7 mouse cellular contexts compared by ENCODE assay signal in genomic region chr19:46470364-46471240, GRCm38 (mm10). TPM values are rescaled to one million over a fixed set of nuclear protein-coding genes. Genes with fewer than 3 reads are reported as not detected.
DNase-seq lines count a peak whose midpoint lies in the region; ATAC-seq and TF ChIP-seq lines count a peak whose summit lies in the region.

No protein-coding gene starts in this region.

- no peak for TF ChIP-seq CTCF in lung, adult 2 months (IDR thresholded peaks at IDR 0.05; ENCODE audit: insufficient read depth, low read length)

- H3K36me3 ChIP-seq in embryonic facial prominence, embryonic 13.5 days = peaks cover 60% of the 10 kb centered on the region

- no peaks in the 10 kb centered on the region for H3K27me3 ChIP-seq in embryonic facial prominence, embryonic 13.5 days

- 35% methylated on average over 17 of the region's 17 CpGs for WGBS in lung, adult 2 months
- 45% methylated on average over 17 of the region's 17 CpGs for WGBS in embryonic facial prominence, embryonic 13.5 days

- H3K4me1 ChIP-seq in lung, adult 2 months (ENCODE audit: control insufficient read depth, insufficient read depth, low read length) = peaks cover 19% of the 10 kb centered on the region
- H3K4me1 ChIP-seq in embryonic facial prominence, embryonic 13.5 days = peaks cover 25% of the 10 kb centered on the region

- no peak overlapping the region for H3K4me3 ChIP-seq in lung, adult 2 months (replicated peaks; ENCODE audit: extremely low read depth, low read depth, low read length)
- no peak overlapping the region for H3K4me3 ChIP-seq in embryonic facial prominence, embryonic 13.5 days

- peak overlapping the region; percentile 66 for H3K27ac ChIP-seq in embryonic facial prominence, embryonic 13.5 days

- DNase-seq in lung, postnatal 10 days = peak; percentile 33
- DNase-seq in lung, adult 2 months = no peak
- peak; percentile 58 for DNase-seq in kidney, postnatal 14 days
- DNase-seq in naive thymus-derived CD4-positive, alpha-beta T cell, adult 2 months (ENCODE audit: low read depth) = peak; percentile 80
- DNase-seq in urinary bladder, postnatal 4 days (ENCODE audit: low spot score in 2 of 2) = no peak

- no peak overlapping the region for H3K9ac ChIP-seq in embryonic facial prominence, embryonic 13.5 days

- TF ChIP-seq POLR2A in lung, adult 2 months (IDR thresholded peaks at IDR 0.05; ENCODE audit: borderline replicate concordance, extremely low read depth, low read depth, low read length) = no peak

- no peak overlapping the region for H3K4me2 ChIP-seq in embryonic facial prominence, embryonic 13.5 days

- ATAC-seq in embryonic facial prominence, embryonic 13.5 days (ENCODE audit: insufficient number of reproducible peaks, insufficient read depth, low FRiP score, low TSS enrichment, low read depth) = no peak
- ATAC-seq in granulocyte monocyte progenitor cell, adult 5-6 weeks (replicated peaks; ENCODE audit: poor library complexity, severe bottlenecking) = no peak

- no peaks in the 10 kb centered on the region for H3K9me3 ChIP-seq in embryonic facial prominence, embryonic 13.5 days

RNA-seq across cellular contexts. Expression of gene Trim8, which starts 30.9 kb away (rescaled TPM):
- 87.2 and 115 TPM in 2 replicates for polyA plus RNA-seq in lung, adult 2 months (2012; rRNA removed)
- 16.7 and 17.6 TPM in 2 replicates for polyA plus RNA-seq in embryonic facial prominence, embryonic 13.5 days (2015; fragmentation: Nextera tagmentation; extraction: Ambion mirVana)
- total RNA-seq in granulocyte monocyte progenitor cell, adult 5-6 weeks (2014; fragmentation: Nextera tagmentation) = 10.9 and 13.9 TPM in 2 replicates
- 12.2 and 13.6 TPM in 2 replicates for total RNA-seq in granulocyte monocyte progenitor cell, adult 5-6 weeks (2017)

Comparison
In these comparisons a context has a peak if more than half of its experiments do, and no peak if none do; other contexts are left out.
1. DNase-seq: peak in lung, postnatal 10 days (single experiment), kidney, postnatal 14 days (single experiment) and naive thymus-derived CD4-positive, alpha-beta T cell, adult 2 months (single experiment); none in lung, adult 2 months (single experiment) and urinary bladder, postnatal 4 days (0 of 2).